Mouse (Mus musculus): ENCODE results near the gene Vps35.
A peak's percentile ranks its signal among the peaks of the same experiment; 100 is the strongest.

Vps35 gene

DNA sequence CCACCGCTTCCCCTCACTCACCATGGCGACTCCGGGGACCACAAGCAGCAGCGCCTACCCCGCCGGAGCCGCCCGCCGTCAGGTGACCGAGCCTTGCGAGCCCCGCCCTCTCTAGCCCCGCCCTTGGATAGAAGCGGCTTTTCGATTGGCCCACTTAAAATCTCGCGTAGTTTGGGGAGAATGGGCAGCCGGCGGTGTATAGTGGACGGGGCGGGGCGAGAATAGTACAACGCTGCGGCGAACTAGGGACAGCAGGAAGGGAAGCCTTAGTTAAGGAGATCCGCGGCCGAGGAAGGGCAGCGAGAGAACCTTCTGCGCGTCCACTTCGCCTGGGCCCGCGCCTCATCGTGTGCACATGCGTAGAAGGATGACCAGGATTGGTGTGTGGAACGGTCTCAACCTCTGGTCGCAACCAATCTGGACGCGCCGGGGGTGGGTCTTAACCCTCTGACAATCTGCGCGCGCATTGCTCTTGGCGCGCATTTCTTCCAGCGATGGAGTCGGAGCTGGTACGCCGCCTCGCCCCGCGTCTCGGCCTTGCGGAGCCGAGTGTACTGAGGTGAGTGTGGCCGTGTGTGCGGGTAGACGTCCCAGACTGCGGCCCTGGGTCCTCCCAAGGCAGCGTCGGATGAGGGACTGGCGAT lies at the start of gene Vps35, which contains the start of gene Orc6:
Gene Vps35 (minus strand): TSS at position 369 of the 644 bp plus-strand sequence.
Gene Orc6 (plus strand): TSS at position 199 of the 644 bp plus-strand sequence.
- peak; percentile 98 for DNase-seq (ENCODE audit: low read depth, low spot score)

DNA sequence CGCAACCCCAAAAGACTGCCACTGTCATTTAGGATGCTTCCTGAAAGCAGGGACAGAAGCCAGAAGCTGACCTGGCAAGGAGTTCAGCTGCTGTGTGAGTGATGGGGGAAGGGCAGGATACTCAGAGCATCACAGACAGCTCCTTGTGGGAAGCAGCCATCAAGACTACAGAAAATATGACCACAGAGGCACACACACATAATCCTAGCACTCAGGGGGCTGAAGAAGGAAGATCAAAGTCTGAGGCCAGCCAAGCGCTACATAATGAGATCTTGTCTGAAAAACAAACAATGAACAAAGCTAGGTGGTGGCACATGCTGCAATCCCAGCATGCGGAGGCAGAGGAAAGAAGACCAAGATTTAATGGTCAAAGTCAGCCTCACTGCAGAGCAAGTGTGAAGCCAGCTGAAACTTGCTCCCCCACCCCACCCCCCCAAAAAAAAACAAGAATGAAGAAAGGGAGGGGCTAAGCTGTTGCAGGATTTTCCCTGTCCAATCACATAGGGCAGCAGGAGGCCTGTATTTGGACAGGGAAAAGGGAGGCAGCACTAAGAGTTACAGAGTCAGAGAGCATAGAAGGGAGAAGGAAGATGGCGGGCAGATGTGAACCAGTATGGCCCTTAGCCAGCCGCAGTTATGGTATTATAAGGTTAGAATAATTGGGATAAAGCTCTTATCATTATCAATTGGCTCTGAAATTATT lies 40.4 kb upstream of the Vps35 start:
- DNase-seq (ENCODE audit: low read depth, low spot score) = peak; percentile 16

DNA sequence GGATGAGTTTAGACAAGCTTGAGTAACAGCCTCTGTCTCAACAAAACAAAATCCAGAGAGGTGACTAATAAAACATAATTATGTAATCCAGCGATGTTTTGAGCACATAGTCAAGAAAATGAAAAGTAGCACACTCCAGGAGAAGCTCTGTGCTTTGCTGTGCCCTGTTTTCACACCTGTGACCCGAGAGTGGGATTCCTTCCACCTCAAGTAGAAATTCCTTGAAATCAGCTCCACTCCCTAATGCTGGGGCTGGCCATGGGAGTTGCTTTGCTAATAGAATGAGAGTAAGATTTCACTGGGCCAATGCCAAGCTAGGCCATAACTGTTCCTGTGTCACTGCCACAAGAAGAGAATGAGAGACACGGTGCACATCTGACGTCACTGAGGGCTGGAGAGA lies 38.1 kb upstream of the Vps35 start:
- DNase-seq (ENCODE audit: low read depth, low spot score) = no peak

DNA sequence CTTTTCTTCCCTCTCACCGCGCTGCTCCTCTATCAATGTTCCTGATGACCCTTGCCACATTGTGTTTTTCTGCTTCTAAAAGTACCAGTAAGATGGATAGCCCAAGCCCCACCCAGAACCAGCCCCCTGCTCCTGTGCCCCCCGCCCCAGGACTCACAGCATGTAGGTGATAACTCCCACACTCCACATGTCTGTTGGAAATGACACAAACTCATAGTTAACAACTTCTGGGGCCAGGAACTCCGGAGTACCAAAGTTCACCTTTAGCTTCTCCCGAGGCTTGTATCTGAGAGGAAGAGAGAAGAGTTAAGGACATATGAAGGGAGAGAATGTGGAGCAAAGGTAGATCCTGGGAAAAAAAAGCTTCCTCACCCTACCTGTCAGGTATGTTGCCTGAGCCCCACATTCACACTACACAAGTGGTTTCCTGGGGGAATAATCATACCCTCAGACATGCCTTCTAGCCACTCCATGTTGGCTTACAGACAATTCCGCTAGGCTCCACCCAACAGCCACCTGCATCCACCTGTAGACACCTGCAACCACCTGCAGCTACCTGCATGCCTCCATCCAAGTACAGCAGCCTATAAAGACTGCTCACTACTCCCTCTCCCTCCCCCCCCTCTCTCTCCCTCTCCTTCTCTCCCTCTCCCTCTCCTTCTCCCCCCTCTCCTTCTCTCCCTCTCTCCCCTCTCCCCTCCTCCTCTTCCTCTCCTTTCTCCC lies 36.8 kb upstream of the Vps35 start:
- DNase-seq (ENCODE audit: low read depth, low spot score) = no peak

DNA sequence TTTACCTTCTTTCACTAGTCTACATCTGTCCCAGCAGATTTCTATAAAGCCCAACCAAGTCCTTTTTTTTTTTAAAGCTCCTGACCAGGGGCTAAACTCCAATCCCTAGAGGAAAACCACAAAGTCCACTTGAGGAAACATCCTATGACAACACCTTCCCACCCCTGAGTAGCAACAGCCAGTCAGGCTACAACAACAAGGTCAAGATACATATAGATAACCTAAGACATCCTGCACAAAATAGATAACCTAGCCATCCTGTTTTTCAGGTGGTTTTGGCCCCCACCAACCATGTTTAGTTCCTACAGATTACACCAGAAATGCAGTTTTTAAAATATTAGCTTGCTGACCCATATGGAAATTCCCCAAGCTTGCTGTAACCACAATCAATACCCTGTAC lies 35.5 kb upstream of the Vps35 start:
- no peak for DNase-seq (ENCODE audit: low read depth, low spot score)

DNA sequence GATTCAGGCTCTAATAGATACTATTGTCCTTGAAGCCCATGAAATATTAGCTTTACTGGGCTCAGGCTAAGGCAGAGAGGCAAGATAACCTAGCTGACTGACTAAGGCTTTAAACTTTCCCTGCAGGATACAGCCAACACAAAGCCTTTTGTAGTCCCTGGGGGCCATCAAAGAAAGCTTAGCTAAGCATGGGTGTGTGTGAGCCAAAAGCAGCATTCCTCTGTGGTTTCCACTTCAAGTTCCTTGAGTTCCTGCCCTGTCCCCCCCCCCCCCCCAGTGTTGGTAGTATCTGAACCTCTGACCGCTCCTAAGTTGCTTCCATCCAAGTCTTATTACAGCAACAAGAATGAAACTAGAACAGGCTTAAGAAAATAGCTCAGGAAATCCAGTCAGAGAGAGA lies 29.9 kb upstream of the Vps35 start:
- DNase-seq (ENCODE audit: low read depth, low spot score) = peak; percentile 9

DNA sequence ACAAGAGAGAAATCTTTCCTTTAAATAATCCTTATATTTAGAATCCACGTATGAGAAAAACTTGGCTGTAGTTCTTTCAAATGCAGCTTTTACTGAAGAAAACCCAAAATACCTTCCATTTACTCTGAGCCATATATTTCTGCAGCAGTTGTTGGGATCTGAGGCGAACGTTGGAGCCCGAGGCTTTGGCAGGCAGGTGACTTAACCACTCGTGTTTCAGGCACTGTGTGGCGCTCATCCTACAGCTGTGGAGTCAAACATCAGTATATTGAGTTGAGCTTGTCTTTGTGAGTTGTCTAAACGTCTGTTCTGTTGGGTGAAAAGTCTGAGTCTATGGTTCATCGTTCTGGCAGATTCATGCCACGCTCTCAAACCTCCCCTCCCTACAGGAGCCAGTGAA lies 27.4 kb upstream of the Vps35 start:
- peak; percentile 3 for DNase-seq (ENCODE audit: low read depth, low spot score)

DNA sequence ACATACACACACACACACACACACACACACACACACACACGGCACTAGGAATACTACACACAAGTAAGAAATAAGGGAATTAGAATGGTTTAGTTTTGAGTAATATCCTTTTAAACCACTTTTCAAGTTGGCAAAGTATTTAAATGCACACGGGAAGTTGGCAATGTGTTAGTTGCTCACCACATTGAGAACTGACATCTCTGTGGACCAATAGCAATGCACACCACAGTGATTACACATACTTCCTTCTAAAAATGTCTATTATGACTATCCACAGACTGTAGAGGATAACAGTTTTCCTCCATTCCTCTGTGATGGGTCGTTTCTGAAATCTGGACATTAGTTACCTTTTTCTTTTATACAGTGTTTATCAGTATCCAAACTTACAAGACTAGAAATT lies 23.5 kb upstream of the Vps35 start:
- no peak for DNase-seq (ENCODE audit: low read depth, low spot score)

DNA sequence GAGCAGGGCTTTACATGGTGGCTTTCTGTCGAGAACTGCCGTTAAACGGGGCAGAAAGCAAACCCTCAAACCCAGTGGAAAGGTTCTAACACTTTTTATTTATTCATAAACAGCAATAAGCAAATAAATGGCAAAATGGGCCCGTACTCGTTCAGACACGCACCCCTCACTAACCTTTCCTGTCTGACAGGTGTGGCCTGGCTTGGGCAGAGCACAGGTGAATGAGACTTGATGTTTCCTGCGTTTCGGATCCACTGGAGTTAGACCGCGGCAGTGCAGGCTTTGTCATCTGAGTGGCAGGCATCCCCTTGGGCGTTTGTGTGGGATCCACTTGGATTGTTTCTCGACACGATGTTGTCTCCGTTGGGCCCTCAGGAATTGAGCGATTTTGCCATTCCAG lies 22.4 kb upstream of the Vps35 start:
- DNase-seq (ENCODE audit: low read depth, low spot score) = no peak

DNA sequence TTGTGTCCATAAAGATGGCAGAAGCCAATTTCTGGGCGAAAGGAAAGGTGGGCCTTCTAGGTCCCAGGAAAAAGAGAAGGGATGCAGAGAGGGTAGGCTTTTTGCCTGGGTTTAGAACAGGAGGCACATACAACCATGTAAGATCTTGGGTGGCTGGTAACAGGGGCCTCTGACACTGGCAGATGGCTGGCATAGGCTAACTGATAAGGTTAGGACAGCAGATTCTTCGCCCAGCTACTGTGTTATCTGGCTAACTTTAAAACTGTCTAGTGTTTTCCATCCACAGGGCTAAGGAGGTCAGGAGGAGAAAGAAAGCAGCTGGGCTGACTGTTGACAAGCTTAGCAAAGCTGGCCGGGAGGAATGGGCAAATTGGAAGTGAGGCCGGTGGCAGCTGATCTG lies 18.9 kb upstream of the Vps35 start:
- DNase-seq (ENCODE audit: low read depth, low spot score) = no peak

DNA sequence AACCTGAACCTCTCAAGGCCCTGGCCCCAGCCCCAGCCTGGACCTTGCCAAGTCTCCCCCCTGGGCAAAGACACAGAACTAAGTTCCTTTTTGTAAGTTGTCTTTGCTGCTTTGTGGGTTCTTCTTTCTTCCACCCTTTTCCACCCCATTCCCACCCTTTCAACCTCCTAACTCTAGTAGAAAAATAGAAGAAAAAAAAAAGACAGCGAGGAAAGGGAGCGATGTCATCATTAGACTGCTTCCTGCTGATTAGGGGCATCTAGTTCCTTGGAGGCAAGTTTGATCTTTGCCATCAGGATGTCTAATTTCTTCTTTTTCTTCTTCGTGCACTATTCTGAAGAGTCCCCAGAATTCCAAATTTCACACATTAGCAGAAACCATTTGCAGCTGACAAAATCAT lies 13.4 kb upstream of the Vps35 start:
- no peak for DNase-seq (ENCODE audit: low read depth, low spot score)

DNA sequence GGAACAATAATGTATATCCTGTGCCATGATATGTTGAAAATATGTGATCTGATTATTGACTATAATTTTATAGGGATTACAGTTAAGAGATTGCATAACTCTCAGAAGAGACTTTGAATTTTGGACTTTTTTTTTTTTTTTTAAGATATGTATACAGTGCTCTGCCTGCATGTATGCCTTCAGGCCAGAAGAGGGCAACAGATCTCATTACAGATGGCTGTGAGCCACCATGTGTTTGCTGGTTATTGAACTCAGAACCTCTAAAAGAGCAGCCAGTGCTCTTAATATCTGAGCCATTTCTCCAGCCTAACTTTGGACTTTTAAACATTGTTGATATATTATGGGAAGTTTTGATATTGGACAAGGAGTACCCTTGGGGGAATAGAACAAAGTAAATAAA lies 12.1 kb upstream of the Vps35 start:
- peak; percentile 51 for DNase-seq (ENCODE audit: low read depth, low spot score)

DNA sequence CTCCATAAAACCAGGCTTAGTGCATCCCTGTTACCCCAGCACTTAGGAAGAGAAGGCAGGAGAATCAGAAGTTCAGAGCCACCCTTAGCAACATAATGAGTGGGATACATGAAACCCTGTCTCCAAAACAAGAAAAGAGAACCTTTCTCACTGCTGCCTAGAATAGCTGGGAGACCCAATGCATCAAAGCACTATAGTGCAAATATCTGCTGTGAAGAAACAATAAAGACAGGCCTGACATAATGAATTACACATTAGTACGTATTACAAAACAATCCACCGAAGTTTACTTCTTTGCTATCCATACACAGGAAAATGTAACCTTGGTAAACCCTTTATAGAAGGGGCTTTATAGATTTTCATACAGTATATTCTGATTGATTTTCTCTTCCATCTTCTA lies 9.0 kb upstream of the Vps35 start:
- DNase-seq (ENCODE audit: low read depth, low spot score) = no peak

DNA sequence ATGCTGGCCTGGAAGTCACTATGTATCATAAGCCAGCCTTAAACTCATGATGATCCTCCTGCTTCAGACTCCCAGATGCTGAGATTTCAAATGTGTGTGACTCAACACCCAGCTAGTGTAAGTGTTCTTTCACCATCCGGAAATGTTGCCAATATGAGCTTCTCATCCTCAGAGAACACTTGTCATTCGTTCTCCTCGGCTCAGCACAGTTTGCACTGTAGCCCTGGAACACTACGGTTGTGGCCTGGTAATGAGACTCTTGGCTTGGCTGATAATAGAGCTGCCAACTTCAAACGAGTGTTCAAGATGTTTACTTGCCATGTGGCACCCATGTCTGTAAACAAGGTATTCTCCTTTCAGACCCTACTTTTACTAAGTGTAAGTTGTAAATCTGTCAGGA lies 3.9 kb upstream of the Vps35 start:
- no peak for DNase-seq (ENCODE audit: low read depth, low spot score)

DNA sequence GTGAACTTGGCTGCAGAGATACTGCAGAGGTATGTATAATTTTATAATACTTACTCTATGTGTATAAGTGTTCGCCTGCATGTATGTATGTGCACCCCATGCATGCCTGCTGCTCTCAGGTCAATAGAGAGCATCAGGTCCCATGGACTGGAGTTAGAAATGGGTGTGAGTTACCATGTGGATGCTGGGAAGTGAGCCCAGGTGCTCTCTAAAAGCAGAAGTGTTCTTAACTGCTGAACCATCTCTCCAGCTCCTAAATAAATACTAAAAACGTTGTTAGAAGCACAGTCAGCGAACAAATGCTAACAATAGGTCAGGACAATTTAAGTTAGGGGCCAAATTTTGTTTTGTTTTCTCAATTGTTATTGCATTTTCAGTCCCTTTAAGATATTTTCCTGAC lies 3.3 kb upstream of the Vps35 start:
- no peak for DNase-seq (ENCODE audit: low read depth, low spot score)

DNA sequence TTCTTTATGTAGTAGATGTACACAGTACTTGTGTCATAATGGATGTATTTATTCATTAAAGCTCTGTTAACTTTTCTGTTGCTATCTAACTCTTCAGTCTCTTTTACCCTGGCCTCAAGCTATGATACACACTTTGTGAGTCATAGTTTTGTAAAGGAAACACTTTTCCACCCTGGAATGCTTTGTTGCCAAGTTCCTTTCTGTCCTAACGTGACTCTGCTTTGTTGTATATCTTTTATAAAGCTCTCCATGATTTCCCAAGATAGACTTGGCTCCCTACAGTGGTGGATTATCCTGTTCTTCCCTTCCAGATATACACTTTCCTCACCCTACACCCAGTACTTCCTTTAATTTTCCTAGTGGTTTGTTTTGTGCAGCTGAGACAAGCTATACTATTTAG lies 2.3 kb upstream of the Vps35 start:
- no peak for DNase-seq (ENCODE audit: low read depth, low spot score)

DNA sequence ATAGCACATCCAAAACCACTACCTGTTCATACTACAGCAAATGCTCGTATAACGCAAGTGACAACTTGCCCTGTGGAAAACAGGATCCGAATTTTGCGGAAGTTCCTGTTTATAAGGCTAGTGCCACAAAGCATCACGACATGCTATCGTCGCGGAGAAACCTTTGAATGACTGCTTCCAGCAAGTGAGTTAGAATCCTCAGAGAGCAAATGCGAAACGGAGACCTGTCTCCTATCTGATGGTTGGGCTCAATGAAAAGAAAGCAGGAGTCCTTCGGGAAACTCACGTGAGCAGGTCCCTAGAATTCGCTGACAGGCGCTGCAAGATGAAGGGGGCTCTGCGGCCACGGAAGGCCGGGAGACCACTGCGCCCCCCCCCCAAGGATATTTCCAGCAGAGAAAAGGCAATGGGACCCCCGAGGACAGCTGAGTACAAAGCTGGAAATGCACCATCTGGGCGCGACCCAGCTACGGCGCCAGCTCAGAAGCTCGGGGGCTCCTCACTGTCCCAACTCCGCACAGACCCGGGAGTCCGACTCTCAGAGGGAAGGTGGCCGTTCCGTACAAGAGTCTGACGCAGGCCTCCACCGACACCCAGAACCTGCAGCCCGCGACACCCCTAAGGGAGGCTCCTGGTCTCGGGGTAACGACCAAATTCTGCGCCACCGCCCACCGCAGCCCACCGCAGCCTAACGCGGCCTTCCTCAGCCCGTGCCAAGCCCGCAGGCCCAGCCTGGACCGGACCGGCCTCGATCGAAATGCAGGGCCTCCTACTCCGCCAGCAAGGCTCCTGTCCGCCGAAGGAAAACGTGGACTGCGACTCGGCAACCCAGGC lies 785 bp downstream of the Vps35 start:
- peak; percentile 32 for DNase-seq (ENCODE audit: low read depth, low spot score)

DNA sequence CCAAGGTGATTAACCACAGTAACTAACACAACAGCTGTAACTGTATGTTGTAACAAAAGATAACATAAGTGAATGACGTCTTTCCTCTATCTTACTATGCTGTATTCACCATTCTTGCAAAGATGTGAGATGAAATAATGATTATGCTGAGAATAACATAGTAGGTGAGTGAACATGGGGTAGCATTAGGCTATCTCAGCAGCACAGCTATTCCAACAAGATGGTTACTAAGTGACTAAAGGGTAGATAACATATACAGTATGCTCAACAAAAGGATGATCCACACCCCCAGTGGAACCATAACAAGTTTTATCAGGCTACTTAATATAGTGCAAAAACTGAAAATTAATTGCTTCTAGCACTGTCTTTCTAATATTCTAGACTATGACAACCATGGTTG lies 12.8 kb downstream of the Vps35 start:
- DNase-seq (ENCODE audit: low read depth, low spot score) = no peak

DNA sequence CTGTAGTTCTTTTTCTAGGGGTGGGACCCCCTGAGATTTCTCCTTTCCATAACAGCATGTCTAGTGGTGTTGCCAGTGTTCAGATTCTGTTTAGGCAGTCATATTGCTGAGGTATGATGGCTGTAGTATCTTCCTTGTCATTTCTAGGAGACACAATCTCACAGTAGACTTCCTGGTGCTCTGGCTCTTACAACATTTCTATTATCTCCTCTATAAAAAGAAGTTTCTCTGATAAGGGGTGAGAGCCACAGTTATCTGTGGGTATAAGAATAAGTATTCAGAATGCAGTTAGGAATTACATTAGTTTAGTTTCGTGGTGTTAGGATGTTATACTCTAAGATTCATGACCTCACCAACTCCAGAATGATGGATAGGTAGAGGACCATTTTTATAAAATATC lies 72.3 kb downstream of the Vps35 start:
- no peak for DNase-seq (ENCODE audit: low read depth, low spot score)

DNA sequence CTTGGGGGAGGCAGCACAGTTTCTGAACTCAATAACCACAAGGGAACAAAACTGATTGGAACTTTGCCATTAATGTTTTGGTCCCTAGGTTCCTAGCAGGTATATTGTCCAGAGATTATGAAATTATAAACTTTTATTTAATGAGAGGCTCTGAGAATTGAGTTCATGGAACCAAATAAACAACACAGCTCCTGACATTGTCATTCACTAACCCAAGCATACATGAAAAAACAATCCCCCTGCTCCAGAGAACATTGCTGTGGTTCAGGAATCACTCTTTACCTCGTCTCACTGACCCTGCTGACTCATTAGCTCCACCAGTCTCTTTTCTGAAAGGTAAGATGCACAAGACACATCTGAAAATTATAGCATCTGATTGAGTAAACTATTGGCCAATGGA lies 73.9 kb downstream of the Vps35 start, which contains the start of gene Olfr371:
Gene Olfr371 (plus strand): TSS at position 301 of the 400 bp plus-strand sequence.
- DNase-seq (ENCODE audit: low read depth, low spot score) = no peak

DNA sequence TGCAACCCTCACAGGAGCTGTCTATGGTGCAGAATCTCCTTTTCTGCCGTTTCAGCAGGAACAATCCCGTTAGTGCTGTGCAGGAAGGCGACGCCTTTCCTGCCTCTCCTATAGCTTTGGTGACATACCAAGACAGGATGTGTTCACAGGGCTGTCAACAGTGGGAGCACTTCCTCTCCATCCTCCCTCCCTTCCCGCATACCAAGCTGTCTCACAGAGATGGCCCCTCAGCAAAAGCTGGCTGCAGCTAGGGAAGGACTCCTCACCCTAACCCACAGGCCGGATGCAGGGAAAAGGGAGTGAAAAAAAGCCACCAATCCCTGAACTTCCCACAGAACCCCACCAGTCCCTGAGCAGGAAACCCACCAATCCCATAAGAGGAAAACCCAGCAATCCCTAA lies 78.6 kb downstream of the Vps35 start:
- peak; percentile 3 for DNase-seq (ENCODE audit: low read depth, low spot score)

DNA sequence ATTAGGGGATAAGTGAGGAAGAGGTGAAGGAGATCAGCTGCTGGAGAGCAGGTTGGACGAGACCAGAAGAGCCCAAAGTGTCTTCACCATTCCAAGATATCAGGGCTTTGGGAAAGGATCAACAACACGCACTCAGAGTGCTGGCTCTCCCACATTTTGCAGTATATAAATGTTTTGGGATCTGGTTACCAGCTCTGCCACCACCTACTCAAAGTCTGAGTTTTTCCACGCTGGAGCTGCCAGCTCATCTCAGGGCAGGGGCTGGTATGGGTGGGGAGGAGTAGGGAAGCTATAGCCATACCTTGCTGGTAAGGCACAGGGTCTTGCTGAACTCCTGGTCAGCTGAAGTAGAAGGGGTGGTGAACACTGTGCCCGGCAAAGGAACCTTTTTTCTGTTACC lies 79.4 kb downstream of the Vps35 start:
- DNase-seq (ENCODE audit: low read depth, low spot score) = peak; percentile 38
